Mouse (Mus musculus) forebrain, postnatal 0 days (tissue): ENCODE measurements at regions not wholly inside any gene's neighbourhood (a gene's known extent, or its start where the extent isn't known, plus 50 kb on each side); places are given as distances from the start of the nearest gene placed in this dataset.

ENCODE experiments used
- ATAC-seq: fragments of 200-750 bp; cut with Nextera tagmentation; 2 replicates; pipeline ENCODE4 v1.8.0; 2017; ENCODE audit warnings: mild to moderate bottlenecking, moderate library complexity
- DNase-seq: peaks from one replicate; pipeline ENCODE4 v3.0.0-alpha.2; 2015
- H3K27ac ChIP-seq: fragments of 300-500 bp; sonication (generic); 2 replicates; pipeline ENCODE4 v1.5.1; 2014; ENCODE audit warnings: low read depth, mild to moderate bottlenecking, antibody characterized with exemption, low read length, moderate library complexity, mixed read lengths
- H3K27me3 ChIP-seq: fragments of 300-500 bp; sonication (generic); 2 replicates; pipeline ENCODE4 v1.6.1; 2014; ENCODE audit warnings: mild to moderate bottlenecking, low read length, mixed read lengths; ENCODE audit not compliant: insufficient read depth
- H3K36me3 ChIP-seq: fragments of 300-500 bp; sonication (generic); 2 replicates; pipeline ENCODE4 v1.6.1; 2014; ENCODE audit warnings: mild to moderate bottlenecking, moderate library complexity; ENCODE audit not compliant: insufficient read depth
- H3K4me1 ChIP-seq: fragments of 300-500 bp; sonication (generic); 2 replicates; pipeline ENCODE4 v1.6.1; 2014; ENCODE audit warnings: antibody characterized with exemption; ENCODE audit not compliant: insufficient read depth
- H3K4me2 ChIP-seq: fragments of 300-500 bp; sonication (generic); 2 replicates; pipeline ENCODE4 v1.6.1; 2014; ENCODE audit warnings: low read depth, mild to moderate bottlenecking, moderate library complexity
- H3K4me3 ChIP-seq: fragments of 300-500 bp; sonication (generic); 2 replicates; pipeline ENCODE4 v1.5.1; 2014; ENCODE audit warnings: low read depth, low read length, mixed read lengths
- H3K9ac ChIP-seq: fragments of 300-500 bp; sonication (generic); 2 replicates; pipeline ENCODE4 v1.6.1; 2014; ENCODE audit warnings: mild to moderate bottlenecking
- H3K9me3 ChIP-seq: fragments of 300-500 bp; sonication (generic); 2 replicates; pipeline ENCODE4 v1.6.1; 2016; ENCODE audit warnings: low read length
- CTCF ChIP-seq: sonication (generic); IDR thresholded peaks from 2 replicates; pipeline ENCODE4 v1.5.1; 2016; ENCODE audit warnings: antibody characterized with exemption, control low read depth, low read depth
- WGBS: fragments of 180-500 bp; shearing (Covaris S2); extraction: QIAGEN DNeasy Blood & Tissue Kit; methylation state at CpG from one replicate; pipeline ENCODE4 v1.1.7; 2014; 5-methylcytosine and 5-hydroxymethylcytosine counted together

DNA sequence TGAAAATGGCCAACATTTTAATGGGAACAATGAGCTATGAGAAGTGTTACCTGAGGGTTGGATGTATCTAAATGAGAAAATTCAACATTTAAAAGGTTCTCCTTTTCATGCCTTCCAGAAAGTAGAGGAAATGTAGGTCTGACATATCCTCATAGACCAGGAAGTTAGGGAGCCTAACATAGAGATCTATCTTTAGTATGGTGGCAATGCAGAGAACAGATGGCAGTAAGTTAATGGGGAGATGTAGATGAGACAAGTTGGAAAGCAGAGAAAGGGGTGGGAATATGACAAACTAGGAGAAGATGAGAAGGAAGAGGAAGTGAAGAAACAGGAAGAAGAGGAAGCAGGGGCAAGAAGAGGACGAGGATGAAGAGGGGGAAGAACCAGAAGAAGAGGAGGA lies 507.9 kb upstream of the Nudt12 start:
- Histone ChIP-seq H3K4me2 (no peak overlapping the region), H3K9me3 (no peaks in the 10 kb centered on the region), H3K27ac (no peak overlapping the region), H3K27me3 (no peaks in the 10 kb centered on the region), H3K36me3 (no peaks in the 10 kb centered on the region), H3K4me1 (no peaks in the 10 kb centered on the region), H3K9ac (no peak overlapping the region), H3K4me3 (no peak overlapping the region)
- TF ChIP-seq CTCF = no peak
- ATAC-seq (peak; percentile 60; the same call in 1 of the 2 replicates), DNase-seq (peak; percentile 4)
- WGBS = 77% methylated on average over 1 of the region's 1 CpGs

DNA sequence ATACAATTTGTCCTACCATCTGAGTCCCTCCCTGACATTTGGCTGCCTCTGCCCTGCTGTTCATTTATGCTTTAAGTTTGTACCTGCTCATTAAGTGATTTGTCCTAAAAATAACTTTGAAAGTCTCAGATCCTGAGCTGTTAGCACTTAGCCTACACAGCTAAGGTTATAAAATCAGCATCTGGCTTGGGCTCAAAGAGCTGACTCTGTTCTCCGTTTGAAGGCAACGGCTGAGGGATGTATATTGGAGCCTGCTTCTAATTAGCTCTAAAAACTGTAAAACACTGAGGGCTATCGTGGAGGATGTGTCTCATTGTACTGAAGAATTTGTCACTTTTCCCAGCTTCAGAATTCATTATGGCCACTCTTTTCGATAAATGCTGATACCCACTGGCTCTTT lies 475.2 kb upstream of the Nudt12 start:
- Histone ChIP-seq H3K27ac (no peak overlapping the region), H3K9me3 (no peaks in the 10 kb centered on the region), H3K27me3 (no peaks in the 10 kb centered on the region), H3K36me3 (no peaks in the 10 kb centered on the region), H3K4me3 (no peak overlapping the region), H3K9ac (no peak overlapping the region), H3K4me2 (no peak overlapping the region), H3K4me1 (no peaks in the 10 kb centered on the region)
- DNase-seq = no peak
- no peak for ATAC-seq
- WGBS = 41% methylated on average over 4 of the region's 4 CpGs
- no peak for TF ChIP-seq CTCF
